Mouse (Mus musculus): ENCODE results near the gene Grk6.

DNA sequence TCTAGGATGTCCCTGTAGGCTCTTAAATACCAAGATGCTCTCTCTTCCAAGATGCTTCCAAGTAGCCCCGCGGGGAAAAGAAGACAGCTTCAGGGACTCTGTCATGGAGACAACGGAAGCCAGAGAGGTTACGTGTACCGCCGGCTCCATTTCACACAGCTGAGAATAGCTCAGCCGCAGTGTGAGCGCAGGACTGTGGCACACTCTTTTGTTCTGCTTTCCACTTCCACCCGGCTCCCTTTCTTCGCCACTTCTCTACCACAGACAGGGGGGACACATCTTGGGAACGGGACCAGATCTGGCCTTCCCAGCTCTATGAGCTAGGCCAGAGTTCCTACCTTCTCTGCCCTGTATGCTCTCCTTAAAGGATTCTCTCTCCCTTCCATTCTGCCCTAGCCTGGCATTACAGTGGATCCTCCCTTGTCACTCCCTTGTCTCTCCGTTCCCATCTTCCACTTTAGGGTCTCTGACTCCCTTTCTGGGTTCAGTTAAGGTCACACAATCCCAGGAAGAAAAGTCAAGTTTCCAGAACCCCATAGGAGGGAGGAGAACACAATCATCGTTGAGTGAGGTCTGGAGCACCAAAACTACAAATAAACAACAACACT lies 39.0 kb upstream of the Grk6 start:
- TF ChIP-seq CTCF (IDR thresholded peaks at IDR 0.05; ENCODE audit: low read depth) = no peak
- no peak for TF ChIP-seq EP300 (IDR thresholded peaks at IDR 0.05; ENCODE audit: low read depth)

Measured in liver, embryonic 14.5 days (tissue).